Mouse (Mus musculus) neural tube, embryonic 12.5 days (tissue): Measurements from ENCODE around the gene Gm10320. TPM values are rescaled to one million over a fixed set of nuclear protein-coding genes. Genes with fewer than 3 reads are reported as not detected.

Source experiments
- ATAC-seq: fragments of 200-750 bp; cut with Nextera tagmentation; 2 replicates; pipeline ENCODE4 v1.8.0; 2017; ENCODE audit warnings: low read depth, mild to moderate bottlenecking, moderate TSS enrichment, moderate library complexity; ENCODE audit not compliant: low FRiP score
- H3K27ac ChIP-seq: fragments of 300-500 bp; sonication (generic); 2 replicates; pipeline ENCODE4 v1.5.1; 2016
- H3K27me3 ChIP-seq: fragments of 300-500 bp; sonication (generic); replicated peaks from 2 replicates; pipeline ENCODE4 v1.6.1; 2016; ENCODE audit warnings: mild to moderate bottlenecking
- H3K36me3 ChIP-seq: fragments of 300-500 bp; sonication (generic); 2 replicates; pipeline ENCODE4 v1.6.1; 2016; ENCODE audit warnings: mild to moderate bottlenecking
- H3K4me1 ChIP-seq: fragments of 300-500 bp; sonication (generic); 2 replicates; pipeline ENCODE4 v1.6.1; 2016
- H3K4me2 ChIP-seq: fragments of 300-500 bp; sonication (generic); replicated peaks from 2 replicates; pipeline ENCODE4 v1.6.1; 2016; ENCODE audit warnings: mild to moderate bottlenecking
- H3K4me3 ChIP-seq: fragments of 300-500 bp; sonication (generic); 2 replicates; pipeline ENCODE4 v1.5.1; 2016
- H3K9ac ChIP-seq: fragments of 300-500 bp; sonication (generic); 2 replicates; pipeline ENCODE4 v1.6.1; 2016; ENCODE audit warnings: mild to moderate bottlenecking
- H3K9me3 ChIP-seq: fragments of 300-500 bp; sonication (generic); 2 replicates; pipeline ENCODE4 v1.6.1; 2016; ENCODE audit warnings: mild to moderate bottlenecking
- WGBS: fragments of 180-500 bp; shearing (Covaris S2); methylation state at CpG from one replicate; pipeline ENCODE4 v1.1.7; 2016; 5-methylcytosine and 5-hydroxymethylcytosine counted together
- polyA plus RNA-seq: library from polyadenylated mRNA; unstranded; fragments of >200 nt; fragmentation: Nextera tagmentation; extraction: Ambion mirVana; gene quantifications from 2 replicates; pipeline ENCODE4 v1.2.1, GENCODE M21; 2016

Gene Gm10320
- polyA plus RNA-seq, 1 experiment from 2014 or later = 1.0 TPM

GRCm38 (mm10) chr13:98518341-98518740 is 26.5 kb upstream of the Gm10320 start:
- H3K4me3 ChIP-seq = no peak overlapping the region
- H3K27me3 ChIP-seq = peaks cover 5% of the 10 kb centered on the region; the same call in 1 of the 2 replicates
- no peak for ATAC-seq
- H3K9ac ChIP-seq = no peak overlapping the region
- H3K27ac ChIP-seq = no peak overlapping the region
- H3K4me1 ChIP-seq = peaks cover 8% of the 10 kb centered on the region; the same call in 1 of the 2 replicates
- WGBS = 19% methylated on average over 11 of the region's 11 CpGs
- H3K4me2 ChIP-seq = 0 out of 2 replicates have a peak overlapping the region, but pooled peaks have one; percentile 24
- no peaks in the 10 kb centered on the region for H3K36me3 ChIP-seq
- H3K9me3 ChIP-seq = no peaks in the 10 kb centered on the region

GRCm38 (mm10) chr13:98517666-98518065 is 25.9 kb upstream of the Gm10320 start:
- peaks cover 5% of the 10 kb centered on the region; the same call in 1 of the 2 replicates for H3K27me3 ChIP-seq
- H3K27ac ChIP-seq = no peak overlapping the region

GRCm38 (mm10) chr13:98516985-98517384 is 25.2 kb upstream of the Gm10320 start:
- H3K4me2 ChIP-seq = no peak overlapping the region
- H3K4me3 ChIP-seq = no peak overlapping the region
- WGBS = 89% methylated on average over 4 of the region's 4 CpGs
- no peaks in the 10 kb centered on the region for H3K36me3 ChIP-seq
- ATAC-seq = no peak
- H3K27ac ChIP-seq = no peak overlapping the region
- H3K4me1 ChIP-seq = peaks cover 8% of the 10 kb centered on the region; the same call in 1 of the 2 replicates
- peaks cover 5% of the 10 kb centered on the region; the same call in 1 of the 2 replicates for H3K27me3 ChIP-seq
- no peak overlapping the region for H3K9ac ChIP-seq
- no peaks in the 10 kb centered on the region for H3K9me3 ChIP-seq

More at GRCm38 (mm10) chr13:98517666-98518065, 25.9 kb upstream of the Gm10320 start:
- no peak for ATAC-seq
- Histone ChIP-seq H3K9ac (no peak overlapping the region), H3K4me1 (peaks cover 8% of the 10 kb centered on the region; the same call in 1 of the 2 replicates), H3K9me3 (no peaks in the 10 kb centered on the region), H3K4me2 (no peak overlapping the region), H3K4me3 (no peak overlapping the region), H3K36me3 (no peaks in the 10 kb centered on the region)
- 51% methylated on average over 5 of the region's 5 CpGs for WGBS

- WGBS = 83% methylated on average over 4 of the region's 4 CpGs
- H3K4me1 ChIP-seq = no peaks in the 10 kb centered on the region
- H3K4me3 ChIP-seq = no peak overlapping the region
- no peak for ATAC-seq
- H3K9ac ChIP-seq = no peak overlapping the region
- H3K36me3 ChIP-seq = no peaks in the 10 kb centered on the region
- H3K27me3 ChIP-seq = peaks cover 15% of the 10 kb centered on the region
- H3K9me3 ChIP-seq = no peaks in the 10 kb centered on the region
- H3K27ac ChIP-seq = no peak overlapping the region
- H3K4me2 ChIP-seq = no peak overlapping the region
These were observed 20.3 kb upstream of the Gm10320 start for GRCm38 (mm10) chr13:98512066-98512465.

- Histone ChIP-seq H3K27ac (no peak overlapping the region), H3K4me1 (peaks cover 23% of the 10 kb centered on the region), H3K4me2 (no peak overlapping the region), H3K4me3 (no peak overlapping the region), H3K27me3 (peaks cover 50% of the 10 kb centered on the region), H3K36me3 (no peaks in the 10 kb centered on the region), H3K9me3 (no peaks in the 10 kb centered on the region), H3K9ac (no peak overlapping the region)
- 62% methylated on average over 2 of the region's 2 CpGs for WGBS
- ATAC-seq = no peak
These were observed 15.9 kb upstream of the Gm10320 start for GRCm38 (mm10) chr13:98507656-98508055.

- no peaks in the 10 kb centered on the region for H3K9me3 ChIP-seq
- no peak overlapping the region for H3K27ac ChIP-seq
- peaks cover 61% of the 10 kb centered on the region for H3K27me3 ChIP-seq
- H3K4me1 ChIP-seq = peaks cover 24% of the 10 kb centered on the region
- no peaks in the 10 kb centered on the region for H3K36me3 ChIP-seq
- H3K9ac ChIP-seq = no peak overlapping the region
- H3K4me3 ChIP-seq = no peak overlapping the region
- no peak overlapping the region for H3K4me2 ChIP-seq
- WGBS = 25% methylated on average over 4 of the region's 4 CpGs
- no peak for ATAC-seq
These were observed 14.7 kb upstream of the Gm10320 start for GRCm38 (mm10) chr13:98506496-98506895.

- Histone ChIP-seq H3K36me3 (no peaks in the 10 kb centered on the region), H3K4me1 (peaks cover 24% of the 10 kb centered on the region), H3K27ac (no peak overlapping the region), H3K27me3 (peaks cover 66% of the 10 kb centered on the region), H3K4me3 (no peak overlapping the region), H3K9ac (no peak overlapping the region), H3K9me3 (no peaks in the 10 kb centered on the region), H3K4me2 (no peak overlapping the region)
- ATAC-seq = no peak
- 23% methylated on average over 6 of the region's 6 CpGs for WGBS
These were observed 14.2 kb upstream of the Gm10320 start for GRCm38 (mm10) chr13:98505989-98506388.

- Histone ChIP-seq H3K4me1 (peaks cover 24% of the 10 kb centered on the region), H3K4me2 (peak overlapping the region; percentile 80; the same call in 1 of the 2 replicates), H3K27me3 (peaks cover 72% of the 10 kb centered on the region), H3K9ac (no peak overlapping the region), H3K36me3 (no peaks in the 10 kb centered on the region), H3K4me3 (no peak overlapping the region), H3K27ac (no peak overlapping the region), H3K9me3 (no peaks in the 10 kb centered on the region)
- 5% methylated on average over 11 of the region's 11 CpGs for WGBS
- no peak for ATAC-seq
These were observed 13.7 kb upstream of the Gm10320 start for GRCm38 (mm10) chr13:98505489-98505857.

- Histone ChIP-seq H3K4me2 (peak overlapping the region; percentile 80), H3K27ac (no peak overlapping the region), H3K4me1 (peaks cover 24% of the 10 kb centered on the region), H3K9ac (peak overlapping the region; percentile 35; the same call in 1 of the 2 replicates), H3K36me3 (no peaks in the 10 kb centered on the region), H3K9me3 (no peaks in the 10 kb centered on the region), H3K4me3 (peak overlapping the region; percentile 35), H3K27me3 (peaks cover 78% of the 10 kb centered on the region)
- WGBS = 1% methylated on average over 49 of the region's 51 CpGs
- peak; percentile 56 for ATAC-seq
These were observed 13.1 kb upstream of the Gm10320 start for GRCm38 (mm10) chr13:98504661-98505488.

- peaks cover 24% of the 10 kb centered on the region for H3K4me1 ChIP-seq
- peaks cover 84% of the 10 kb centered on the region for H3K27me3 ChIP-seq
- peak; percentile 45; the same call in 1 of the 2 replicates for ATAC-seq
- H3K27ac ChIP-seq = no peak overlapping the region
- under 1% methylated on average over 27 of the region's 27 CpGs for WGBS
- H3K4me3 ChIP-seq = peak overlapping the region; percentile 35
- H3K9ac ChIP-seq = peak overlapping the region; percentile 9; the same call in 1 of the 2 replicates
- H3K9me3 ChIP-seq = no peaks in the 10 kb centered on the region
- no peaks in the 10 kb centered on the region for H3K36me3 ChIP-seq
- H3K4me2 ChIP-seq = peak overlapping the region; percentile 80
These were observed 12.4 kb upstream of the Gm10320 start for GRCm38 (mm10) chr13:98504181-98504660.

GRCm38 (mm10) chr13:98503601-98504000 is 11.8 kb upstream of the Gm10320 start:
- Histone ChIP-seq H3K27ac (no peak overlapping the region), H3K9me3 (no peaks in the 10 kb centered on the region), H3K36me3 (no peaks in the 10 kb centered on the region), H3K4me3 (peak overlapping the region; percentile 35; the same call in 1 of the 2 replicates), H3K27me3 (peaks cover 90% of the 10 kb centered on the region), H3K4me1 (peaks cover 24% of the 10 kb centered on the region), H3K9ac (no peak overlapping the region), H3K4me2 (peak overlapping the region; percentile 80)
- 3% methylated on average over 8 of the region's 8 CpGs for WGBS
- no peak for ATAC-seq

GRCm38 (mm10) chr13:98502813-98503341 is 11.1 kb upstream of the Gm10320 start:
- under 1% methylated on average over 27 of the region's 27 CpGs for WGBS
- Histone ChIP-seq H3K9me3 (no peaks in the 10 kb centered on the region), H3K27ac (no peak overlapping the region), H3K27me3 (peaks cover 91% of the 10 kb centered on the region), H3K36me3 (no peaks in the 10 kb centered on the region), H3K4me3 (peak overlapping the region; percentile 15; the same call in 1 of the 2 replicates), H3K4me1 (peaks cover 24% of the 10 kb centered on the region), H3K4me2 (peak overlapping the region; percentile 80), H3K9ac (no peak overlapping the region)
- no peak for ATAC-seq
